Mouse (Mus musculus) c-Kit-positive CD71-positive TER-119-positive erythroid progenitor cells, embryonic 14.5 days (primary cell): ENCODE measurements around the gene Vmn1r184.
"Not testable (repeated sequence)": the region's sequence is repeated elsewhere in the genome, so short reads cannot be mapped to it uniquely, and the experiment has no call there.

ENCODE experiments used
- DNase-seq: peaks from one replicate; pipeline ENCODE4 v3.0.0-alpha.2; 2013; ENCODE audit warnings: low spot score

The Vmn1r184 gene

GRCm38 (mm10) chr7:26260034-26260433 lies at the start of gene Vmn1r184:
TSS of gene Vmn1r184 (plus strand) at chr7:26260334.
- not testable (repeated sequence) for DNase-seq

GRCm38 (mm10) chr7:26303429-26304166 lies 43.5 kb downstream of the Vmn1r184 start:
- DNase-seq: not testable (repeated sequence)

- DNase-seq: not testable (repeated sequence)
These were observed 46.8 kb downstream of the Vmn1r184 start, which contains the start of gene Cyp2a4 for GRCm38 (mm10) chr7:26306926-26307325. TSS of gene Cyp2a4 (plus strand) at chr7:26307169.

- not testable (repeated sequence) for DNase-seq
These were observed 51.7 kb downstream of the Vmn1r184 start for GRCm38 (mm10) chr7:26311786-26312185.

- DNase-seq: not testable (repeated sequence)
These were observed 55.1 kb downstream of the Vmn1r184 start for GRCm38 (mm10) chr7:26315194-26315593.

- not testable (repeated sequence) for DNase-seq
These were observed 55.7 kb downstream of the Vmn1r184 start for GRCm38 (mm10) chr7:26315809-26316208.
